Mouse (Mus musculus): Measurements from ENCODE around the gene Snx33. TPM values are rescaled to one million over a fixed set of nuclear protein-coding genes. Genes with fewer than 3 reads are reported as not detected.

Snx33 gene
- total RNA-seq, 4 experiments from 2014 or later: 9.8 to 11.6 (median 10.1) TPM

Other genes starting within 250 kb of the Snx33 start
- gene Lingo1, start 131.9 kb downstream of the Snx33 start, total RNA-seq (2022): 100 to 1,000 TPM; 226 to 270 (median 251) TPM
- gene Odf3l1, start 63.7 kb downstream of the Snx33 start, total RNA-seq (2022): not detected
- gene Cspg4, start 63.3 kb downstream of the Snx33 start, total RNA-seq (2022): 10 to 100 TPM; 17.3 to 21.8 (median 19.3) TPM
- 10 to 100 TPM; 47.3 to 59.9 (median 56.1) TPM for gene Imp3, start 9.1 kb upstream of the Snx33 start, total RNA-seq (2022)
- 10 to 100 TPM; 14.4 to 17.1 (median 14.9) TPM for gene Snupn, start 22.5 kb upstream of the Snx33 start, total RNA-seq (2022)
- gene Ptpn9, start 66.6 kb upstream of the Snx33 start, total RNA-seq (2022): 10 to 100 TPM; 24.8 to 31.1 (median 28.4) TPM
- gene Sin3a, start 143.7 kb upstream of the Snx33 start, total RNA-seq (2022): 10 to 100 TPM; 26.9 to 48.2 (median 41.3) TPM
- gene Man2c1, start 202.3 kb upstream of the Snx33 start, total RNA-seq (2022): 100 to 1,000 TPM; 153 to 212 (median 175) TPM
- gene Neil1, start 219.9 kb upstream of the Snx33 start, total RNA-seq (2022): 10 to 100 TPM in 1 of 4 experiments, 1 to 10 TPM in 3; 9.4 to 10.4 (median 9.8) TPM
- gene Commd4, start 230.0 kb upstream of the Snx33 start, total RNA-seq (2022): 10 to 100 TPM; 89.4 to 97.5 (median 92.1) TPM

Data from layer of hippocampus, adult 8-10 months (tissue).